Mouse (Mus musculus): ENCODE measurements around the gene Otud3.
A peak's percentile ranks its signal among the peaks of the same experiment; 100 is the strongest.
"Not testable (repeated sequence)": the region's sequence is repeated elsewhere in the genome, so short reads cannot be mapped to it uniquely, and the experiment has no call there.

Otud3 gene

GRCm38 (mm10) chr4:138889635-138890034 lies 24.1 kb downstream of the Otud3 start:
- DNase-seq (ENCODE audit: low read depth), result no peak

GRCm38 (mm10) chr4:138889165-138889564 lies 24.6 kb downstream of the Otud3 start:
- DNase-seq (ENCODE audit: low read depth), result no peak

- peak; percentile 60 for DNase-seq (ENCODE audit: low read depth)
These were observed 29.5 kb downstream of the Otud3 start for GRCm38 (mm10) chr4:138884261-138884660.

DNA sequence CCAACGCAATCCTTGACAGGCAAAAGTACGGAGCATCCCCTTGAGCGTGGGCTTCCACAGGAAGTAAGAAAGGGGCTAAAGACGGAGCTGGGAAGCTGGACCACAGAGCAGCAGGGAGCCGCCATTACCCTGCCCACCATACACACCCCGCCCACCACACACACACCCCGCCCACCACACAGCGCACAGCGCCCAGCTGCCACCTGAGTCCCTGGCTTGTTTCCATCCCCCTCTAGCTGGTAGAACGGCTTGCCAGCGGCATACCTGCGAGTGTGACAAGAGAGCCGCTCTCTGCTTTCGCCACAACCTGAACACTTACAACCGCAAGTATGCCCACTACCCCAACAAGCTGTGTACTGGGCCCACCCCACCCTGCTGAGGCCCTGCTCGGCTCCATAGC lies 31.6 kb downstream of the Otud3 start:
- no peak for DNase-seq (ENCODE audit: low read depth)

GRCm38 (mm10) chr4:138880811-138881584 lies 32.7 kb downstream of the Otud3 start:
- DNase-seq (ENCODE audit: low read depth), result no peak

GRCm38 (mm10) chr4:138879808-138880207 lies 33.9 kb downstream of the Otud3 start:
- no peak for DNase-seq (ENCODE audit: low read depth)

- no peak for DNase-seq (ENCODE audit: low read depth)
These were observed 35.0 kb downstream of the Otud3 start for GRCm38 (mm10) chr4:138878783-138879182.

DNA sequence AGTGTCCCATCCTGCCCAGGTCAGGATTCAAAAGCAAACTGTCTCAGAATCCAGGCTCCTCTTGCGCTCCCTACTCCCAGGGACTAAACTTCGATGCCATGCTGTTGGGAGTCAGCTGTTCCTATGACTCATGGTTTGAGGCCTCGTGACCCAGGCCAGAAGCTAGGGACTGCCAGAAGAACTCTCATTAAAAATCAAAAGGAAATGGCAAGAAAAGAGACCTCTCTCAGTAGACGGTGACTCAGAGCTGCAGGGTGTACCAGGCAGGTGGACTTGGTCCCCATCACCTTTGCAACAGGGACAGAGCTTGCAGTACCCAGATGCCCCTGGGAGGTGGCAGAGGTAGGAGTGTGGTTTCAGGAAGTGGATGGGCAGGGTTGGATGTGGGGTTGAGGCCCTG lies 36.0 kb downstream of the Otud3 start, which contains the start of gene Pla2g2e:
Gene Pla2g2e, plus strand, starts transcription at position 212 of the 400 bp plus-strand sequence.
- DNase-seq (ENCODE audit: low read depth), result no peak

DNA sequence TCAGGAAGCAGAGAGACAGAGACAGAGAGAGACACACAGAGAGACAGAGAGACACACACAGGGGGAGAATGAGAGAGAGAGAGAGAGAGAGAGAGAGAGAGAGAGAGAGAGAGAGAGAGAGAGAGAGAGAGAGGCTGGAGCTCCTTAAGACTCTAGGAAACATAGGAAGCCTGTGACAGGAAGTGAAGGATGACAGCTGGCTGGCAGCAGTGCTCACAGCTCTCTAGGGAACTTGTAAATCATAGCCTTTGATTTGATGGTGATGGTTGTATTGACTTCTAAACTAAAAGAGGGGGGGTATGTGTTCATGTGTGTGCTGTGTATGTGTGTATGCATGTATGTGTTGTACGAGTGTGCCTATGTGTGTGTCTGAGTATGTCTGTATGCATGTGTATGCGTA lies 37.8 kb downstream of the Otud3 start:
- DNase-seq (ENCODE audit: low read depth), result no peak

DNA sequence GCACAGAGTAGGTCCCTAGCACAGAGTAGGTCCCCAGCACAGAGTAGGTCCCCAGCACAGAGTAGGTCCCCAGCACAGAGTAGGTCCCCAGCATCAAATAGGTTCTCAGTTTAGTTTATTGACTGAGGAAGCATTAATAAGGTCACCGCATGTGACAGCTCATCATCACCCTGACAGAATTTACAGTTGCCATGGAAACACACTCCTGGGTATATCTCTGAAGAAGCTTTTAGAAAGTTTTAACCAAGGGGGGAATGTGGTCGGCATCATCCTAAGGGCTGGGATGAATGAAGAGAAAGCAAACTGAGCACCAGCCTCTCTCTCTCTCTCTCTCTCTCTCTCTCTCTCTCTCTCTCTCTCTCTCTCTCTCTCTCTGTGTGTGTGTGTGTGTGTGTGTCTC lies 38.5 kb downstream of the Otud3 start:
- not testable (repeated sequence) for DNase-seq (ENCODE audit: low read depth)

- no peak for DNase-seq (ENCODE audit: low read depth)
These were observed 39.9 kb downstream of the Otud3 start, which contains the start of gene Gm13030 for GRCm38 (mm10) chr4:138873864-138874263. Gene Gm13030, minus strand, starts transcription at chr4:138873964.

DNA sequence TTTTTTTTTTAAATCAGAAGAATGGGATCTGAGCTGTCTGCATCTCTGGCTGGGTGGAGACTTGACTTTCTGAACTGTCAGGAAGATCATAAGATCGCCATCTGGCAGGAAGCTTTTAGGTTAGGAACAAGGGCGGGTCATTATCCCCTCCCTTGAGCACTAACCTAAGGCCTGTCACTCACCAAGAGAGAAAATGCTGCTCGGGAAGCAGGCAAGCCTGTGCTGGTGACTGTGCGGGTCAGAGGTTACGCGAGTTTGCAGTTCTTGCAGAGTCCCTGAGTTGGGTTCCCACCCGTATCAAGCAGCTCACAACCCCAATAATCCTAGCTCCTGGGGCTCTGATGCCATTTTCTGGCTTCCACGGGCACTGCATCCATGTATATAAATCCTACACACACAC lies 45.1 kb downstream of the Otud3 start:
- no peak for DNase-seq (ENCODE audit: low read depth)

- DNase-seq (ENCODE audit: low read depth), result peak; percentile 28
These were observed 47.3 kb downstream of the Otud3 start for GRCm38 (mm10) chr4:138866413-138866812.

- no peak for DNase-seq (ENCODE audit: low read depth)
These were observed 47.8 kb downstream of the Otud3 start for GRCm38 (mm10) chr4:138865991-138866390.

GRCm38 (mm10) chr4:138865092-138865491 lies 48.7 kb downstream of the Otud3 start:
- DNase-seq (ENCODE audit: low read depth), result no peak

DNA sequence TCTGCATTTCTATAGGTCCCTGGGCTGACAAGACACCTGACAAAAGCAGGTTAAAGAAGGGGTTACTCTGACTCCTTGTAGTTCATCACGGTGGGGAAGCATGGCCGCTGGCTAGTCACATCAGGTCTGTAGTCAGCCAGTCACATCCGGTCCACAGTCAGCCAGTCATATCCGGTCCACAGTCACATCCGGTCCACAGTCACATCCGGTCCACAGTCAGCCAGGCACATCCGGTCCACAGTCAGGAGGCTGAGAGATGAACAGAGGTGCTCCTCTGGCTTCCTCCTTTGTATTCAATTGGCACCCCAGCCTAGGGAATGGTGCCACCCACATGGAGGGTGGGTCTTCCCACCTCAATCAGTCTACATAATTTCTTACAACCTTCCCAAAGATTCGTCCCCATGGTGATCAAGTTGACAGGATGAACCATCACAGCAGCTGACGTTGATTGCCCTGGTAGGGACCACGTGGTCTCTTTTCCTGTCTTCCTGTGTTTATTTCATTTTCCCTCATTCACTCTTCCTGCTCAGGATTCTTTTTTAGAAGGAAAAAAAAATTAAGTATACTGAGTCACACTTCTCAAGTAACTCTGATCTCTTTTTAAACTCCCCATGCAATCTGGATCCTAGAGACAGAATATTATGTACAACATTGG lies 50.3 kb downstream of the Otud3 start, which contains the start of gene Pla2g5:
Gene Pla2g5, minus strand, starts transcription at position 139 of the 655 bp plus-strand sequence.
- DNase-seq (ENCODE audit: low read depth), result no peak

DNA sequence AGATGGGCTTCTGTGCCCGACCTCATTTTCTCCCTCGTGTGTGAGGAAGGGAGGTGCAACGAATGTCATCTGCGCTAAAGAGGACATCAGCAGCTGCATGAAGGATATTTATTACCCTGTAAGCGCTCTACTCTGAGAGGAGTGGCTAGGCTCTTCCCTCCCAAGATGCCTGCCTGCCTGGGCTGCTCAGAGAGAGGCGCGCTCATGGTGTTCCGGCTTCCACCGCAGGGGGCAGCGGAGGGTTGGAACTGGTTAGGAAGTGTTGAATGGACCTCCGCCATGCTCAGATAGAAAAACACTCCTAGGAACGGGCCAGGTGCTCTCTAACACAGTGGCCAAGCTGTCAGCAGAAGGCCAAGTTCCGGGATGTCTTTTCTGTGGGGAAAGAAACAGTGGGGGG lies 54.0 kb downstream of the Otud3 start:
- peak; percentile 19 for DNase-seq (ENCODE audit: low read depth)

DNA sequence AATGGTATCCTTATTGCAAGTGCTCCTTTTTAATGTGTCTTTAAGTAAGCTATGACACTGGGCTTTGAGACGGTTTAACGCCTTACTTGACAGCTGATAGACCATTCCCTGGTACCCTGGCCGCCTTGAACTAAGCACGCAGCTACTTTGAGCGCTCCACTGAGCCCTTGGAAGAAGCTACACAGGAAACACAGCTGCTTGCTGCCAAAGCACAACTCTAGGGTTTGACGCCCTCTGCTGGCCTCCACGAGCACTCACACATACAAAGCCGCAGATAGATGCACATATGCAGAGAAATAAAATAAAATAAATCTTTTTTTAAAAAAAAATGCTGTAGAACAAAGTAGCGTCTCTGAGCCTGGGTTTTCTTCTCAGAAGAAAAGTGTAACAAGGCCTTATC lies 54.5 kb downstream of the Otud3 start:
- DNase-seq (ENCODE audit: low read depth), result peak; percentile 16

DNA sequence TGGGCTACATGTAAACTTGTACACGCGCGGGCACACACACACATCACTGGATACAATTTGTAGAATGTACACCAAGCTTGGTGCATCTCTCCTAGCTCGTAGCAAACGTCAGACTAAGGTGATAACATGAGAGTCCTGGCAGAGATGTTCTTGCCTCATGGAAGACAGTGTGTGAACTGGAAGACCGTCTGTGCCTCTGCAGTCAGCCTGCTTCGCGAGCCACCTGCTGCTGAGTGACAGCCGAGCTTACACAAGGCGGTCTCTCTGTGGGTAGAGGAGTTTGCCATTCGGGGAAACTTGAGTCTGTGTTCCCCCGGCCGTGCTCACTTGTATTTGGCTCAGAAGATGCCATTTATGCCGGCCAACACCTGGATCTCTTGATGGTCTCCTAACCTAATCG lies 55.3 kb downstream of the Otud3 start:
- no peak for DNase-seq (ENCODE audit: low read depth)

- no peak for DNase-seq (ENCODE audit: low read depth)
These were observed 56.2 kb downstream of the Otud3 start for GRCm38 (mm10) chr4:138857576-138857975.

GRCm38 (mm10) chr4:138856491-138856890 lies 57.3 kb downstream of the Otud3 start:
- DNase-seq (ENCODE audit: low read depth), result peak; percentile 63

- DNase-seq (ENCODE audit: low read depth), result no peak
These were observed 58.6 kb downstream of the Otud3 start for GRCm38 (mm10) chr4:138855092-138855632.

DNA sequence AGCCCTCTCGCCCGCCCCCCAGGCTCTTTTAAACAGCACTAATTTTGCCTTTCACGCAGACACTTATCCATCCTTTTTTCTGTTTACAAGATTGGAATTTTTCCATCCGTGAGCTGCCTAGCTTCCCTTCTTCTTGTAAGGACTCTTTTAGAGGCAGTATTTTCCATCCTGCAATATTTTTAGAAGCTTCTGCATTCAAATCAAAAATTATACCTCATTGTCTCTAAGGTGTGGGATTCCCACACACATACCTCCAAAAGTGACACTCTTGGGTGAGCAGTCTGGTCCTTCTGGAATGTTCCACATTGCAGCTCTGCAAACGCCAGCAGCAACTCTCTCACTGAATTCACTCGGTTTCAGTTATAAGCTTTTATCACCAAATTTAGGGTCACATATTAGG lies 60.8 kb downstream of the Otud3 start:
- no peak for DNase-seq (ENCODE audit: low read depth)
